Mouse (Mus musculus) kidney, adult 2 months (tissue): ENCODE data around the gene Stxbp3. TPM values are rescaled to one million over a fixed set of nuclear protein-coding genes. Genes with fewer than 3 reads are reported as not detected.
"Not testable (repeated sequence)": the region's sequence is repeated elsewhere in the genome, so short reads cannot be mapped to it uniquely, and the experiment has no call there.

Experiments used
- DNase-seq: peaks from one replicate; pipeline ENCODE4 v3.0.0; 2021
- H3K27ac ChIP-seq: fragments of 200-500 bp; 2 replicates; pipeline ENCODE4 v1.5.1; 2012; ENCODE audit warnings: low read depth, low read length, control low read depth, inconsistent platforms; ENCODE audit not compliant: insufficient read depth
- H3K27me3 ChIP-seq: fragments of 200-500 bp; replicated peaks from 2 replicates; pipeline ENCODE4 v1.6.1; 2012; ENCODE audit warnings: mild to moderate bottlenecking, moderate library complexity, low read length, inconsistent platforms; ENCODE audit not compliant: control insufficient read depth, insufficient read depth
- H3K36me3 ChIP-seq: fragments of 200-500 bp; 2 replicates; pipeline ENCODE4 v1.6.1; 2012; ENCODE audit warnings: mild to moderate bottlenecking, moderate library complexity, low read length, inconsistent platforms; ENCODE audit not compliant: control insufficient read depth, insufficient read depth
- H3K4me1 ChIP-seq: fragments of 200-500 bp; 2 replicates; pipeline ENCODE4 v1.6.1; 2011; ENCODE audit warnings: low read length; ENCODE audit not compliant: control insufficient read depth, insufficient read depth
- H3K4me3 ChIP-seq: fragments of 200-500 bp; 2 replicates; pipeline ENCODE4 v1.5.1; 2011; ENCODE audit warnings: mild to moderate bottlenecking, low read depth, low read length, control low read depth; ENCODE audit not compliant: insufficient read depth
- CTCF ChIP-seq: fragments of 200-500 bp; conservative IDR thresholded peaks from 2 replicates; pipeline ENCODE4 v1.5.1; 2011; ENCODE audit warnings: low read depth, mild to moderate bottlenecking, control low read depth, low read length, moderate library complexity, mixed read lengths; ENCODE audit not compliant: insufficient read depth, insufficient read length
- POLR2A ChIP-seq: fragments of 200-500 bp; IDR thresholded peaks from one replicate; pipeline ENCODE4 v1.6.1; 2011; ENCODE audit warnings: low read depth, low read length, control low read depth
- WGBS: fragments of 180-500 bp; shearing (Covaris S2); methylation state at CpG from one replicate; pipeline ENCODE4 v1.1.7; 2018; 5-methylcytosine and 5-hydroxymethylcytosine counted together
- polyA plus RNA-seq: library from polyadenylated mRNA; depleted of rRNA; stranded (reverse); fragments of >200 nt; gene quantifications from 2 replicates; pipeline ENCODE4 v1.2.3, GENCODE M21; 2012

Gene Stxbp3
- polyA plus RNA-seq, 1 experiment = 14.4 TPM

DNA sequence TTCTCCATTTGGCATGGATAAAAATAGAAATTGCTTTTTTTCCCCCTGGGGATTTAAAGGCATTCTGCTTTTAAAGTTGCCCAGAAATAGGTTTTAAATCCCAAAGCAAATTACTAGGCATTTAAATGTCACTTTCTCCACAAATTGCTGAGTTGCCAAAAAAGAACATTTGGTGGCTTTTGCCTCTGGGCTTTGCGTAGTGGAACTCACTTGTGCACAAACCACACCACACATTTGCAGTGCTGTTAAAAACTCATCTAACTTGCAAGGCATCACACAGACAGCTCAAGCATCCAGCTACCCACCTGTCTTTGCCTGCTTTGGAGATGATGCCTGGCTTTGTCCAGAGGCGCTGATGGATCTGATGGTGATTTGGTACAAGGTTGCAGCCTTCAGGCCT is 42.7 kb upstream of the Stxbp3 start:
- DNase-seq = no peak
- H3K36me3 ChIP-seq = no peaks in the 10 kb centered on the region
- TF ChIP-seq POLR2A (no peak), CTCF (no peak)
- H3K4me1 ChIP-seq = no peaks in the 10 kb centered on the region
- WGBS = 91% methylated on average over 2 of the region's 2 CpGs
- no peak overlapping the region for H3K4me3 ChIP-seq
- no peak overlapping the region for H3K27ac ChIP-seq
- no peaks in the 10 kb centered on the region; the same call in 1 of the 2 replicates for H3K27me3 ChIP-seq

DNA sequence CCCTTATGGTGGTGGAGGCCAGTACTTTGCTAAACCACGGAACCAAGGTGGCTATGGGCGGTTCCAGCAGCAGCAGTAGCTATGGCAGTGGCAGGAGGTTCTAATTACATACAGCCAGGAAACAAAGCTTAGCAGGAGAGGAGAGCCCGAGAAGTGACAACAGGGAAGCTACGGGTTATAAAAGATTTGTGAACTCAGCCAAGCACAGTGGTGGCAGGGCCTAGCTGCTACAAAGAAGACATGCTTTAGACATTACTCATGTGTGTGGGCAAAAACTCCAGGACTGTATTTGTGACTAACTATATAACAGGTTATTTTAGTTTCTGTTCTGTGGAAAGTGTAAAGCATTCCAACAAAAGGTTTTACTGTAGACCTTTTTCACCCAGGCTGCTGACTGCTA is 41.5 kb upstream of the Stxbp3 start:
- not testable (repeated sequence) for H3K4me3 ChIP-seq, DNase-seq, H3K27ac ChIP-seq, H3K36me3 ChIP-seq, H3K27me3 ChIP-seq, H3K4me1 ChIP-seq
- 74% methylated on average over 4 of the region's 4 CpGs for WGBS

- DNase-seq = no peak
- TF ChIP-seq POLR2A = no peak
- no peak for TF ChIP-seq CTCF
- no peaks in the 10 kb centered on the region for H3K36me3 ChIP-seq
- H3K4me3 ChIP-seq = no peak overlapping the region
- 53% methylated on average over 28 of the region's 28 CpGs for WGBS
- no peaks in the 10 kb centered on the region for H3K27me3 ChIP-seq
- H3K27ac ChIP-seq = no peak overlapping the region
- H3K4me1 ChIP-seq = no peaks in the 10 kb centered on the region
Observed at GRCm38 (mm10) chr3:108880544-108881507, 40.5 kb upstream of the Stxbp3 start.

GRCm38 (mm10) chr3:108879836-108880435 is 39.6 kb upstream of the Stxbp3 start:
- no peaks in the 10 kb centered on the region for H3K4me1 ChIP-seq
- no peaks in the 10 kb centered on the region for H3K36me3 ChIP-seq
- no peak overlapping the region for H3K27ac ChIP-seq
- no peak for DNase-seq
- TF ChIP-seq CTCF (no peak), POLR2A (no peak)
- H3K4me3 ChIP-seq = no peak overlapping the region
- H3K27me3 ChIP-seq = no peaks in the 10 kb centered on the region
- WGBS = 74% methylated on average over 5 of the region's 5 CpGs

GRCm38 (mm10) chr3:108879129-108879528 is 38.8 kb upstream of the Stxbp3 start:
- no peak for TF ChIP-seq POLR2A
- TF ChIP-seq CTCF = no peak
- no peak overlapping the region for H3K4me3 ChIP-seq
- no peaks in the 10 kb centered on the region for H3K36me3 ChIP-seq
- H3K27ac ChIP-seq = no peak overlapping the region
- H3K4me1 ChIP-seq = no peaks in the 10 kb centered on the region
- no peak for DNase-seq
- 79% methylated on average over 2 of the region's 2 CpGs for WGBS
- no peaks in the 10 kb centered on the region for H3K27me3 ChIP-seq

- Histone ChIP-seq H3K4me3 (no peak overlapping the region), H3K36me3 (no peaks in the 10 kb centered on the region), H3K27me3 (no peaks in the 10 kb centered on the region), H3K27ac (no peak overlapping the region), H3K4me1 (no peaks in the 10 kb centered on the region)
- 79% methylated on average over 6 of the region's 6 CpGs for WGBS
- DNase-seq = no peak
- no peak for TF ChIP-seq CTCF
- no peak for TF ChIP-seq POLR2A
Observed at GRCm38 (mm10) chr3:108870631-108871030, 30.3 kb upstream of the Stxbp3 start.

GRCm38 (mm10) chr3:108867449-108867848 is 27.1 kb upstream of the Stxbp3 start:
- Histone ChIP-seq H3K36me3 (no peaks in the 10 kb centered on the region), H3K27me3 (no peaks in the 10 kb centered on the region), H3K27ac (no peak overlapping the region), H3K4me1 (no peaks in the 10 kb centered on the region), H3K4me3 (no peak overlapping the region)
- TF ChIP-seq CTCF (no peak), POLR2A (no peak)
- DNase-seq = no peak
- 94% methylated on average over 3 of the region's 3 CpGs for WGBS
